Mouse (Mus musculus) layer of hippocampus, postnatal 14 days (tissue): ENCODE results near the gene Hsf5. TPM values are rescaled to one million over a fixed set of nuclear protein-coding genes. Genes with fewer than 3 reads are reported as not detected.

Experiments
- DNase-seq, 2 experiments: peaks; one replicate each; pipeline ENCODE4 v3.0.0; 2021 to 2022; ENCODE audit warnings: low spot score in 2 of 2, mixed read lengths in 1 of 2
- total RNA-seq, 2 experiments: library from RNA; stranded (reverse); gene quantifications; 2 replicates each; pipeline ENCODE4 v1.2.3; 2021

The Hsf5 gene
- total RNA-seq, 2 experiments from 2014 or later, result 0.43 to 0.60 TPM

- no peak for DNase-seq
Observed at GRCm38 (mm10) chr11:87638793-87639192, 21.8 kb downstream of the Hsf5 start.

GRCm38 (mm10) chr11:87639206-87639605 lies 22.2 kb downstream of the Hsf5 start:
- DNase-seq, result no peak

DNA sequence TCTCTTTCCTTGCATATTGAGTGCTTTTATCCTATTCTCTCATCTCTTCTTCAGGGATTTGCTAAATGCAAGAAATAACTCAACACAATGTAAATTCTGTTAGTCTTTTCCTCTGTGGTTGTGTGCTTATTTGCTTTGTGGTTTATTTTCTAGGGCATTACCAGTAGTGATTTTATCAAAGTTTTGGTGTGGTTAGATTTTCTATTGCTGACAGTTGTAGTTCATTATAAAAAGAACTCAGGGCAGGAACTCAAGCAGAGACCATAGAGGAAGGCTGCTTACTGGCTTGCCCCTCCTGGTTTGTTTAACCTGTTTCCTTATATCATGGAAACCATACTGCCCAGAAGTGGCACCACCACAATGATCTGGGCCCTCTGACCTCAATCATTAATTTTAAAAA lies 25.9 kb downstream of the Hsf5 start:
- DNase-seq, result no peak

DNA sequence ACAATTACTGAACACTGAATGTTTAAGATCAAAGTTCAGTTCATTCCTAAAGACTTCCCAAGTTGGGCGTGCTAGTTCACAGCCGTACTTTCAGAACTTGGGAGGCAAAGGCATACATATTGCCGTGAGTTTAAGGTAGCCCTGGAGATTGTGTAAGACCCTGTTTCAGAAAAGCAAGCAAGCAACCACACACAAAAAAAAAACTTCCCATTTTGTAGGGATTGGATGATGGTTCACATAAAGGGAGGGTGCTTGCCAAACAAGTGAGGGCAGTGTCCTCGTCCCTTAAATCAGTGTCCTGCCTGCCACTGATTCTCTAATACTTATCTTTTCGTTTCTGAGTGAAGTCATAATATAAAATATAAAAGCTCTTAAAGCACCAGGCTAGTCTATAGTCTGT lies 37.7 kb downstream of the Hsf5 start:
- no peak for DNase-seq

GRCm38 (mm10) chr11:87659216-87659615 lies 42.3 kb downstream of the Hsf5 start:
- DNase-seq, result no peak

DNA sequence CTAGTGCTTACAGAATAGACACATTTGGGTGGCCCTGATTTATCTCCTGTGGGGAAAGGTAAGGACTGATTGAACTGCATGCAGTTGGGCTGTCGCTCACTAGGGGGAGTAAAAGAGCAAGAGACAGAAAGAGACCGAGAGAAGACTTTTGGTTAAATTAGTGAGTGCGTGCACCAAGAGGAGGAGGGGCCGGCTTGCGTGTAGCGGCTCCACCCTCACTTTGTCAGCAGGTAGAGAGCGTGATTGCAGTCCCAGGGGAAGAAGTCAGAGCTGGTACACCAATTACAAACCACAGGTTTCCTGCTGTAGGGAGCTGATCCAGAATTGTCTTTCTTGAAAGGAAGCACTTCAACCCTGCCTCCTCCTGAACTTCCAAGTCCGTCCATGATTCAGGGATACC lies 45.4 kb downstream of the Hsf5 start, which contains the start of gene Rnf43:
Gene Rnf43, plus strand, starts transcription at position 316 of the 400 bp plus-strand sequence.
- DNase-seq, result peak; percentile 86 to 87

- no peak for DNase-seq
Observed at GRCm38 (mm10) chr11:87662822-87663221, 45.9 kb downstream of the Hsf5 start.

DNA sequence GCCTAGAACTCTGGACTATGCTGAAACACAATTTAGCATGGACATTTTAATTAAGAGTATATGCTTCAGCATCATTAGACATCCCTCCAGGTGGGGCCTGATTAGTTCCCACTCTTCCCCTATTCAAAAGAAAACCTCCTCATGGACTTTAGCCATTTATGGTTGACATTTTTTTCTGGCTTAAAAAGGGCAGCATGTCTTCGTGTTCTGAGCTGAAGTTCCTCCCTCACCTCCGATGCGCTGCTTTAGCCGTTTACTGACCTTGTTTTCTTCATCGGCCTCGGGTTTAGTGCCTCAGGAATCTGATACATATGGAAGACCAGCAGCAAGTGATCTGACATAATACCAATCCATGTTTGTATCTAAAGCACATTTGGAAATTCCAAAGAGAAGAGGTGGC lies 47.0 kb downstream of the Hsf5 start:
- no peak for DNase-seq

DNA sequence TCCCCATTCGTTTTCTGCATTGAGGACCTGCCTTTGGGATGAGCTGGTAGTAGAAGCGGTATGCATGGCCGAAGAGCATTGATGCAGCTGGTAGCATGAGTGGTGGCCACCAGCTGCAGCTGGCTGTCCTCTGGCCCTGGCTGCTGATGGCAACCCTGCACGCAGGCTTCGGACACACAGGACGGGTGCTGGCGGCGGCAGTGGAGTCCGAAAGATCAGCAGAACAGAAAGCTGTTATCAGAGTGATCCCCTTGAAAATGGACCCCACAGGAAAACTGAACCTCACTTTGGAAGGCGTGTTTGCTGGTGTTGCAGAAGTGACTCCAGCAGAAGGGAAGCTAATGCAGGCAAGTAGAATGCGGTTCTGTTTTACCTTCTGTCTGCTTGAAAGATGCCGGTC lies 47.6 kb downstream of the Hsf5 start:
- DNase-seq, result peak in 1 of 2 experiments; percentile 20

GRCm38 (mm10) chr11:87665224-87665623 lies 48.3 kb downstream of the Hsf5 start:
- no peak for DNase-seq

GRCm38 (mm10) chr11:87665658-87666057 lies 48.7 kb downstream of the Hsf5 start:
- DNase-seq, result no peak

- no peak for DNase-seq
Observed at GRCm38 (mm10) chr11:87666256-87667035, 49.5 kb downstream of the Hsf5 start.

- DNase-seq, result no peak
Observed at GRCm38 (mm10) chr11:87667107-87668090, 50.4 kb downstream of the Hsf5 start.

- no peak for DNase-seq
Observed at GRCm38 (mm10) chr11:87673282-87673681, 56.3 kb downstream of the Hsf5 start.

DNA sequence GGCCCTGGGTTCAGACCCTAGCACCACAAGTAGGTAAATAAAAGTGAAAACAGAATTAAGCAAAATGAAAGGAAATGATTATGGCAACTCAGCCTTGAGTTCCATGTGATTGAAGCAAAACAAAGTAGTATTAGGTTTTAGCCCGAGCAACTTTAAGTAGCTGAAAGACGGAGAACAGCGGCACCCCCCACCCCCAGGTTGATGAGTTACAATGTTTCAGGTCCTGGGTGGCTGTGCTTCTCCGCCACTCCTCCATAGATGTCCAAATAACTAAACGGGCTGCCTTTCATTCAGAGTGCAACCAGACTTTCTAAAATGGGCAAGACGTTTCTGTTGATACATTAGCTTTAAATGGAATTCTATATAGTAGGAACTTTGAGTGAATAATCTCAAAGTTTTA lies 58.6 kb downstream of the Hsf5 start:
- DNase-seq, result no peak

- DNase-seq, result no peak
Observed at GRCm38 (mm10) chr11:87677756-87678155, 60.8 kb downstream of the Hsf5 start.

DNA sequence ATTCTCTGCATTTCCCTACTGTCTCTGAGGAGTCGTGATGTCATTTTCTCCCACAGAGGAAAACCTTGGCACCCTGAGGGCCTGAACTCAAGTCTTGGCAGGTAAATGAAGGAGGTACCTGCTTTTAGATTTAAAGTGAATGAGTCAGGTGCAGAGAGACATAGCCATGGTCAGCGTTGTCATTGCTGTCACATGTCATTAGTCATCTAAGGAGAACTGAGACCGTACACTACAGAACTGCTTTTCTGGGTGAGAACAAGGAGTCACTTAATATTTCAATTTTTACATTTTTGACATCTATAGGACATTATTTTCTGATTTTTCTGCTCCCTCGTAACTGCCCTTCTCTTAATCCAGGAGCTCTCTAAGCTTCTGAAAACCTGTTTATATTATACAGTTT lies 61.6 kb downstream of the Hsf5 start:
- no peak for DNase-seq

DNA sequence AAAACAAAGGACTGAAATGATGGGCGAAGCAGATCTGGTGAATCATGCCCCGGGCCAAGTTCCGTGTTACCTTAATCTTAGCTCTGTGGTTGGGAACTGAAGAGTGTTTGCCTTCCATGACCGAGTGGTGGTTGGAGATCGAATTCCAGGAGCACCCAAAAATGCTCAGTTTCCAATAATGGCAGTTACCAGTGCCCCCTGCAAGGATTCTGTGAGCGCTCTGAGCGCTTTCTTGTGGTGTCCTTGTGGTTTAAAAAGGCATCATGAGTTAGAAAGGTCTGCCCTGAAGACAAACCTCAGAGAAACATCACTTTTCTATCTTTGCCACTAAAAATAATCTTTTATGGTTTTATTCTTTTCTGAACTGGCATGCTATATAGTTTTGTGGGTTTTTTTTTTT lies 62.0 kb downstream of the Hsf5 start:
- DNase-seq, result no peak

- no peak for DNase-seq
Observed at GRCm38 (mm10) chr11:87680786-87681185, 63.8 kb downstream of the Hsf5 start.

- DNase-seq, result no peak
Observed at GRCm38 (mm10) chr11:87682096-87682495, 65.1 kb downstream of the Hsf5 start.

DNA sequence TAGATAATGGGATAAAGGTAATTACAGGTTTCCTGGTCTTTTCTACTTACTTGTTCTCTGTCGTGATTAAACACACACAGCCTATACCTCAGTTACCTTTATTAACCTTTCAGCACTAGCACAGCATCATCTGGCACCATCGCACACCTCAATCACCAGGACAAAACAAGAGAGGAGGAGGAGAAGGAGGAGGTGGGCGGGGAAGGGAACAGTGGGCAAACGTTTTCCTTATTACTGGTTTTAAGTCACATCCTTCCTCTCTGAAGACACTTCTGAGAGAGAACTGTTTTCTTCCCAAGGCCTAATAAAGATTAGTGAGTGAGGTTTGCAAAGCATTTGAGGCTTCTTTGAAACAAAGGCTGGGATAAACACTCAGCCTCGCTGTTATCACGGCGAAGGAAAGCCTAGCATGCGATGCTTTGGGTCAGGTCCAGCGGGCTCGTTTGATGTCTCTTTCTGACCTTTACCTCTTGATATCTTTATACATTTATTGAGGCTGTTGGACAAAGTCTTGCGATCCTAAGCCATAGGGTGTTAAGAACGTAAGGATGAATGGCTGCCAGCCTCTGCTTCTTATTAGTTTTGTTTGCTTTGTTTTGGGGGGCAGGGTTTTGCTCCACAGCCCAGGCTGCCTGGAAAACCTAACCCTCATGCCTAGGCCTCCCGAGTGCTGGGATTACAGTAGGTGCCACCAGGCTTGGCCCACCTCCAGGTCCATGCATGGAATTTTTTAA lies 66.0 kb downstream of the Hsf5 start:
- DNase-seq, result no peak
